Mouse (Mus musculus): ENCODE data around the gene Mrps6. TPM values are rescaled to one million over a fixed set of nuclear protein-coding genes. Genes with fewer than 3 reads are reported as not detected.

Gene Mrps6
- polyA plus RNA-seq, 1 experiment from 2014 or later, result 77.3 TPM

- DNase-seq (ENCODE audit: low spot score), result no peak
- no peak overlapping the region for H3K9ac ChIP-seq (replicated peaks; ENCODE audit: low read depth)
- no peaks in the 10 kb centered on the region for H3K27me3 ChIP-seq (replicated peaks; ENCODE audit: insufficient read depth, low read length)
- no peak overlapping the region for H3K4me3 ChIP-seq (ENCODE audit: low read depth, low read length)
- H3K9me3 ChIP-seq (ENCODE audit: low read length), result no peaks in the 10 kb centered on the region
- no peak for TF ChIP-seq EP300 (IDR thresholded peaks at IDR 0.05)
- TF ChIP-seq CTCF (IDR thresholded peaks at IDR 0.05), result no peak
- no peak overlapping the region for H3K27ac ChIP-seq (ENCODE audit: low read length)
- 68% methylated on average over 5 of the region's 5 CpGs for WGBS
- no peaks in the 10 kb centered on the region for H3K36me3 ChIP-seq (ENCODE audit: insufficient read depth, low read length)
- H3K4me1 ChIP-seq (ENCODE audit: insufficient read depth, low read depth, low read length), result no peaks in the 10 kb centered on the region
- ATAC-seq, result no peak
- H3K4me2 ChIP-seq (replicated peaks; ENCODE audit: low read depth, low read length), result no peak overlapping the region
Observed at GRCm38 (mm10) chr16:92114706-92115241, 56.7 kb downstream of the Mrps6 start.

DNA sequence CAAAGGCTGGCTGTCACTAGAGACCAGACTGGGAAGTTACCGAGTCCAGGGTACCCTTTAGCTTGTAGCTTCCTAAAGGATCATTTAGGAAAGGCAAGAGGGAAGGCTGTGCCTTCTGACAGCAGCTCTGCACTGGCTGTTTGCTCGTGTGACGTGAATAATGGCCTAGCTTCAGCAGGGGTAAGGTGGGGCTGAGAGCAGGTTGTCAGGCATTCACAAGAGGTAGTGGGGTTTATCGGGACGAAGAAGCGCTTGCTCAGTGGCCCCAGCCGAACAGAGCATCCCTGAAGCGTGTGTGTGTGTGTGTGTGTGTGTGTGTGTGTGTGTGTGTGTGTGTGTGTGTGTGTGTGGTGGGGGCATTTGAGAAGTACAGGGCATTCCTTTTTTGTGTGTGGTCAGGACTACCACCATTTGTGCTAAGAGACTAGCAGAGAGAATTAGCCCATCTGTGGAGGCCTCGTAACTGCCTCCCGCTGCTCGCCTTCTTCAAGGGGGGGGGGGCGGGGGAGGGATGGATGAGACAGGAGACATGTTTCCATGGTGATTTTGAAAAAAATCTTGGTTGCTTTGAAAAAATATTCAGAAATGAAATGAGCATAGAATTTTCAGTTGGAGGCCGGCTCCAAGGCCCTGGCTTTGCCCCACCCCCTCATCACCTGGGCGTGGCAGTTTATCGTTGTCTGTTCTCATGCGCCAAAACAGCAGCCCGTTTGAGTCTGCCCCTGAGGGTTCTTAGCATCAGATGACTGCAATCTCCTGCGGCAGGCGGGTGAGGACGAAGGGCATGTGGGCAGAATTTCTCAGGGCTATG, 57.7 kb downstream of the Mrps6 start:
- Histone ChIP-seq H3K4me1 (ENCODE audit: insufficient read depth, low read depth, low read length) (no peaks in the 10 kb centered on the region), H3K4me2 (replicated peaks; ENCODE audit: low read depth, low read length) (no peak overlapping the region), H3K4me3 (ENCODE audit: low read depth, low read length) (no peak overlapping the region), H3K27ac (ENCODE audit: low read length) (no peak overlapping the region), H3K27me3 (replicated peaks; ENCODE audit: insufficient read depth, low read length) (no peaks in the 10 kb centered on the region), H3K9me3 (ENCODE audit: low read length) (no peaks in the 10 kb centered on the region), H3K36me3 (ENCODE audit: insufficient read depth, low read length) (no peaks in the 10 kb centered on the region; the same call in 1 of the 2 replicates), H3K9ac (replicated peaks; ENCODE audit: low read depth) (no peak overlapping the region)
- WGBS, result 50% methylated on average over 19 of the region's 20 CpGs
- ATAC-seq, result no peak
- no peak for TF ChIP-seq EP300 (IDR thresholded peaks at IDR 0.05)
- TF ChIP-seq CTCF (IDR thresholded peaks at IDR 0.05), result no peak
- no peak for DNase-seq (ENCODE audit: low spot score)

DNA sequence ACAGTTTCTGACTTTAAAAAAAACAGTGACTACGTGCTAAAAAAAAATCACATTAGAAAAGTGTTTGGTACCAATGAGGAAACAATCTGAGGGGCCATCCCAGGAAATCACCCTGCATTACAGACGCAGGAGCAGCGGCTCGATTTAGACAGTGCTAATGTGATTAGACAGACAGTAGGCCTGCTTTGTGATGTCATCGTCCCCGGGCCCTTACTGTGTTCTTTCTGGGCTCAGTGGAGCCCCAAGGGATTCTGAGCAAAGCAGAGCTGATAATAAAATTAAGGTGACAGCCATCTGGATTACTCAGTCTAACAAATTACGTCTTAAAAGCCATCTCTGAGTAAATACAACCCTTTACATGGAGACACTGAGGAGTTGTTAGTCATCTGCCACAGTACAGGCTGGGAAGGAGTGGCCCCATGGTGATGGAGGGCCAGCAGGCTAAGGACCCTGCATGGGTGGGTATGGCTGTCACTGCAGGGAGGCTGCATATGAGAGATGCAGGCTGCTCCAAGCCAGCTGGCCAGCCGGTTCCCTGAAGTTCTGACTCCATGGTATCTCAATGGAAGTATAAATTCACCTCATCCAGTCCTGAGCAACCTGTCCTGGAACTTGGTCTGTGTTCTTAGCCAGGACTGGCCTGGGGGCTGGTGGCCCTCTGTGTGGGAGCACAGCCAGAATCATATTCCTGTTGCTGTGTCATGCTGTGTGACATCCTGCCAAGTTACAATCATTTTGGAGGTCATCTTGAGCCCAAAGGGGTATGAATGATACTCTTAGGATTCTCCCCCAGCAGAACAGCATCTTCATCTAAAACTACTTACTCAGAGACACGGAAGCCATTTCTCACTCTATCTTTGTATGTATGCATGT, 59.5 kb downstream of the Mrps6 start:
- Histone ChIP-seq H3K27ac (ENCODE audit: low read length) (no peak overlapping the region), H3K4me1 (ENCODE audit: insufficient read depth, low read depth, low read length) (no peaks in the 10 kb centered on the region), H3K36me3 (ENCODE audit: insufficient read depth, low read length) (no peaks in the 10 kb centered on the region; the same call in 1 of the 2 replicates), H3K4me3 (ENCODE audit: low read depth, low read length) (no peak overlapping the region), H3K9me3 (ENCODE audit: low read length) (no peaks in the 10 kb centered on the region), H3K27me3 (replicated peaks; ENCODE audit: insufficient read depth, low read length) (no peaks in the 10 kb centered on the region), H3K4me2 (replicated peaks; ENCODE audit: low read depth, low read length) (no peak overlapping the region), H3K9ac (replicated peaks; ENCODE audit: low read depth) (no peak overlapping the region)
- 72% methylated on average over 9 of the region's 9 CpGs for WGBS
- TF ChIP-seq CTCF (IDR thresholded peaks at IDR 0.05), result no peak
- DNase-seq (ENCODE audit: low spot score) (no peak), ATAC-seq (no peak)

GRCm38 (mm10) chr16:92119013-92119515, 61.0 kb downstream of the Mrps6 start:
- WGBS, result 64% methylated on average over 13 of the region's 13 CpGs
- no peak for ATAC-seq
- TF ChIP-seq CTCF (IDR thresholded peaks at IDR 0.05) (no peak), EP300 (IDR thresholded peaks at IDR 0.05) (no peak)

DNA sequence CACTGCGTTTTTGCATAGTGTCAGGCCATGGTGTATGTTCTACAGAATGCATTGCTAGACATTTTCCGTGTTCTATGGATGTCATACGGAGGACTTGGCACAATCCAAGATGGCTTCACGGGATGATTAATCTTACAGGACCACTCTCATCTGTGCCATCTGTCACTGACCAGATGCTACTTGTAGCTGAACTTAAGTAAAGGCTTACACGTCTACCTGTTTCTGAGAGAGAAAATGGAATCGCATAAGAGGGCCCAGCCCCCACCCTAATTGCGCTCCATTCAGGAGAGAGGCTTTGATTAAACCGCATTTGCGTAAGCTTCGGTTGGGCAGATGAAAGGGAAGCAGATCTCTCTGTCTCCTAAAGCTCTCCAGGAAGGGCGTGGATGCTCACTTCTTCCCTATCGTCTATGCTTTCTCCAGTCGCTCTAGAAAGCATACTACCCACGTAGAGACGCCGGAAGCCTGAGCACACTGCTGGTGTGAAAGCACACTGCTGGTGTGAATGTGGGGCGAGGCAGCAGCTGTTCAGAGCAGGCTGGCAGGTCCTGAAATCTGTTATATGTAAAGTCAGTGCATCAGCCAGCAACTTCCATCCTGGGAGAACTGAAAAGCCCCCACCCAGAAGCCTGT, 62.9 kb downstream of the Mrps6 start:
- Histone ChIP-seq H3K4me2 (replicated peaks; ENCODE audit: low read depth, low read length) (no peak overlapping the region), H3K4me1 (ENCODE audit: insufficient read depth, low read depth, low read length) (no peaks in the 10 kb centered on the region), H3K27me3 (replicated peaks; ENCODE audit: insufficient read depth, low read length) (no peaks in the 10 kb centered on the region), H3K27ac (ENCODE audit: low read length) (no peak overlapping the region), H3K4me3 (ENCODE audit: low read depth, low read length) (no peak overlapping the region), H3K9ac (replicated peaks; ENCODE audit: low read depth) (no peak overlapping the region), H3K9me3 (ENCODE audit: low read length) (0 out of 2 replicates have a peak, but pooled peaks cover 6% of the 10 kb centered on the region), H3K36me3 (ENCODE audit: insufficient read depth, low read length) (no peaks in the 10 kb centered on the region; the same call in 1 of the 2 replicates)
- DNase-seq (ENCODE audit: low spot score), result no peak
- ATAC-seq, result no peak
- 81% methylated on average over 17 of the region's 17 CpGs for WGBS
- TF ChIP-seq EP300 (IDR thresholded peaks at IDR 0.05), result no peak
- TF ChIP-seq CTCF (IDR thresholded peaks at IDR 0.05), result no peak

More at GRCm38 (mm10) chr16:92119013-92119515, 61.0 kb downstream of the Mrps6 start:
- no peaks in the 10 kb centered on the region for H3K9me3 ChIP-seq (ENCODE audit: low read length)
- no peaks in the 10 kb centered on the region; the same call in 1 of the 2 replicates for H3K36me3 ChIP-seq (ENCODE audit: insufficient read depth, low read length)
- no peak overlapping the region for H3K4me3 ChIP-seq (ENCODE audit: low read depth, low read length)
- no peaks in the 10 kb centered on the region for H3K27me3 ChIP-seq (replicated peaks; ENCODE audit: insufficient read depth, low read length)
- H3K9ac ChIP-seq (replicated peaks; ENCODE audit: low read depth), result no peak overlapping the region
- DNase-seq (ENCODE audit: low spot score), result no peak
- H3K4me2 ChIP-seq (replicated peaks; ENCODE audit: low read depth, low read length), result no peak overlapping the region
- no peak overlapping the region for H3K27ac ChIP-seq (ENCODE audit: low read length)
- H3K4me1 ChIP-seq (ENCODE audit: insufficient read depth, low read depth, low read length), result no peaks in the 10 kb centered on the region

Measured in lung, postnatal 0 days (tissue).